Mouse (Mus musculus) heart, adult 2 months (tissue): ENCODE data around the gene Sh2b3. TPM values are rescaled to one million over a fixed set of nuclear protein-coding genes. Genes with fewer than 3 reads are reported as not detected.
A peak's percentile ranks its signal among the peaks of the same experiment; 100 is the strongest.

Experiments
- DNase-seq, 2 experiments: peaks; one replicate each; pipeline ENCODE4 v3.0.0; 2021
- H3K27ac ChIP-seq: fragments of 200-600 bp; 2 replicates; pipeline ENCODE4 v1.8.1; 2022
- H3K27me3 ChIP-seq: fragments of 200-500 bp; 2 replicates; pipeline ENCODE4 v1.6.1; 2012; ENCODE audit warnings: mild to moderate bottlenecking, low read length, inconsistent platforms, mixed read lengths; ENCODE audit not compliant: control insufficient read depth, insufficient read depth
- H3K36me3 ChIP-seq: fragments of 200-500 bp; 2 replicates; pipeline ENCODE4 v1.6.1; 2012; ENCODE audit warnings: low read length, inconsistent platforms; ENCODE audit not compliant: control insufficient read depth, insufficient read depth
- H3K4me1 ChIP-seq: fragments of 200-500 bp; 2 replicates; pipeline ENCODE4 v1.6.1; 2011; ENCODE audit warnings: low read length; ENCODE audit not compliant: control insufficient read depth, insufficient read depth
- H3K4me3 ChIP-seq: fragments of 200-600 bp; 2 replicates; pipeline ENCODE4 v1.8.1; 2022
- H3K79me2 ChIP-seq: fragments of 200-500 bp; replicated peaks from 2 replicates; pipeline ENCODE4 v1.6.1; 2012; ENCODE audit warnings: mild to moderate bottlenecking, inconsistent platforms, low read length, moderate library complexity, mixed read lengths; ENCODE audit not compliant: control insufficient read depth, insufficient read depth
- H3K9ac ChIP-seq: fragments of 200-500 bp; 2 replicates; pipeline ENCODE4 v1.6.1; 2012; ENCODE audit warnings: low read depth, mild to moderate bottlenecking, control low read depth, inconsistent platforms, low read length, mixed read lengths
- CTCF ChIP-seq: fragments of 200-600 bp; IDR thresholded peaks from 2 replicates; pipeline ENCODE4 v1.8.1; 2022; ENCODE audit warnings: antibody characterized with exemption, mild to moderate bottlenecking, moderate library complexity
- EP300 ChIP-seq: fragments of 200-500 bp; IDR thresholded peaks from 2 replicates; pipeline ENCODE4 v1.6.1; 2011; ENCODE audit warnings: low read depth, low read length, control low read depth; ENCODE audit not compliant: insufficient read depth
- POLR2A ChIP-seq: fragments of 200-500 bp; IDR thresholded peaks from 2 replicates; pipeline ENCODE4 v1.6.1; 2011; ENCODE audit warnings: mild to moderate bottlenecking, low read depth, low read length, control low read depth; ENCODE audit not compliant: insufficient read depth
- WGBS: fragments of 180-500 bp; shearing (Covaris S2); methylation state at CpG from one replicate; pipeline ENCODE4 v1.1.7; 2018; 5-methylcytosine and 5-hydroxymethylcytosine counted together
- intact Hi-C: fragments of 180-260 bp; cut with DNase I; formaldehyde crosslinking; loops from one replicate; pipeline ENCODE4 v1.15.1; 2025
- microRNA-seq, 2 experiments: library from miRNA; unstranded; fragments of <30 nt; microRNA quantifications; one replicate each; pipeline ENCODE4 v1.2.0; 2021
- polyA plus RNA-seq: library from polyadenylated mRNA; depleted of rRNA; stranded (reverse); fragments of >200 nt; gene quantifications from 2 replicates; pipeline ENCODE4 v1.2.3, GENCODE M21; 2012; rRNA removed
- total RNA-seq, 2 experiments: library from RNA; stranded (reverse); gene quantifications; 2 replicates each; pipeline ENCODE4 v1.2.3; 2021

Gene Sh2b3
- total and polyA plus RNA-seq, 3 experiments, result 19.3 to 22.5 (median 21.6) TPM

DNA sequence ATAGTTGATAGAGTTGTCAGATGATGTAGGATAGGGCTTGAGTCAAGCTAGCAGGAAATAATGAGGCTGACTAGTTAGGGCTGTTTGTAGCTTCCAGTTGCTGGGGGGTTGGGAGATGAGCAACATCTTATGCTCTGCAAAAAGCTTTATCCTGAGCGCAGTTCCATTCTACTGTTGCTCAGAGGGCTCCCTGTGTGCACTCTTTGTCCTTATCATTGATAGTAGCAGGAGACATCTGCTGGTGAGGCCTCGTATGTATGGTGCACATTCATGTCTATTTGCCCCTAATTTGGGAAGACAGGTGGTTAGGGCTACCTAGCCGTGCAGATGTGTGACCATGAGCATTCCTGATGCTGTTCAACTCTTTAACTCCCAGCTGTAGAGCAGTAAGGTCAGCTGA lies 65.8 kb downstream of the Sh2b3 start:
- H3K79me2 ChIP-seq, result peaks cover 4% of the 10 kb centered on the region
- 89% methylated on average over 3 of the region's 3 CpGs for WGBS
- H3K27ac ChIP-seq, result no peak overlapping the region
- no peaks in the 10 kb centered on the region for H3K27me3 ChIP-seq
- H3K36me3 ChIP-seq, result peaks cover 2% of the 10 kb centered on the region
- no peak overlapping the region for H3K4me3 ChIP-seq
- H3K9ac ChIP-seq, result no peak overlapping the region
- H3K4me1 ChIP-seq, result peaks cover 3% of the 10 kb centered on the region
- no peak for DNase-seq
- no peak for TF ChIP-seq EP300
- TF ChIP-seq CTCF, result no peak
- no peak for TF ChIP-seq POLR2A
- intact Hi-C loops, result no loop called here

DNA sequence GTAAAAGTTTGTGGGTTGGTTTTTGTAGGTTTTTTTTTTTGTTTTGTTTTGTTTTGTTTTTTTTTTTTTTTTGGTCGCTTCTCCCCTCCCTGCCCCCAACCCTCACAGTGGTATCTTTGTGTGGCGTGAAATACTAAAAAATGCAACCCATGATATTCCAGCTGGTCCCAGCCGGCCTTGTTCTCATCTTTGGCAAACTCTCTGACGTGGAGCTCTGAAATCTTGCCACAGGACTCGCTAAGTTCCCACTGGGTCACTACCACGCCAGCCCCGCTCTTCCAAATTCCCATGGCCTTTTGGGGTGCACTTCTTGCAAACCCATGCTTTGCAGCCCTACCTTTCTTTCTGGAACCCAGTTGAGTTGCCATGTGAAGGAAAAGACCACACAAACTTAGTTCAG lies 67.6 kb downstream of the Sh2b3 start:
- Histone ChIP-seq H3K79me2 (peaks cover 4% of the 10 kb centered on the region), H3K4me1 (peaks cover 4% of the 10 kb centered on the region), H3K9ac (no peak overlapping the region), H3K27ac (no peak overlapping the region), H3K27me3 (no peaks in the 10 kb centered on the region), H3K36me3 (peaks cover 2% of the 10 kb centered on the region), H3K4me3 (no peak overlapping the region)
- WGBS, result 71% methylated on average over 7 of the region's 7 CpGs
- no peak for TF ChIP-seq CTCF
- TF ChIP-seq POLR2A, result no peak
- TF ChIP-seq EP300, result no peak
- intact Hi-C loops, result no loop called here
- peak; percentile 42 to 49 for DNase-seq

DNA sequence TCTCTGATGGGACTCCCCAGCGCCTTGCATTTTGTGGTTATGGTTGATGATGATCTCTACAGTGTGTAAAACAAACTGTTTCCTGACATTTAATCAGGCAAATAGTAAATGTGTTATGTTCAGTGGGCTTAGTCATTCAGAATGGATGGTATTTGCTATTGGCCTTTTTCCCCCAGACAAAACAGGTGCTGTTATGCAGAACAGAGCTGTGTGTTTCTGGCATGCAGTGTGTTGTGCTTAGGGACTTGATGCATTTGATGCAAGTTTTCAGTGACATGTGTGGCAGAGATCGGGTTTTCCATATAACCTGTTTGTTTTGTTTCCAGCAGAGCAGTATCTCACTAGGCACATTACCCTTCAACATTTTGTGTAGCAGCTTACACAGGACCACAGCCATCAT lies 69.9 kb downstream of the Sh2b3 start:
- no peak overlapping the region for H3K27ac ChIP-seq
- no peak overlapping the region for H3K4me3 ChIP-seq
- no peak for DNase-seq
- peaks cover 4% of the 10 kb centered on the region for H3K4me1 ChIP-seq
- 94% methylated on average over 2 of the region's 2 CpGs for WGBS
- H3K36me3 ChIP-seq, result peaks cover 4% of the 10 kb centered on the region; the same call in 1 of the 2 replicates
- H3K9ac ChIP-seq, result no peak overlapping the region
- no peak for TF ChIP-seq POLR2A
- TF ChIP-seq CTCF, result no peak
- no peak for TF ChIP-seq EP300
- H3K27me3 ChIP-seq, result no peaks in the 10 kb centered on the region
- peaks cover 4% of the 10 kb centered on the region for H3K79me2 ChIP-seq
- intact Hi-C loops, result no loop called here

DNA sequence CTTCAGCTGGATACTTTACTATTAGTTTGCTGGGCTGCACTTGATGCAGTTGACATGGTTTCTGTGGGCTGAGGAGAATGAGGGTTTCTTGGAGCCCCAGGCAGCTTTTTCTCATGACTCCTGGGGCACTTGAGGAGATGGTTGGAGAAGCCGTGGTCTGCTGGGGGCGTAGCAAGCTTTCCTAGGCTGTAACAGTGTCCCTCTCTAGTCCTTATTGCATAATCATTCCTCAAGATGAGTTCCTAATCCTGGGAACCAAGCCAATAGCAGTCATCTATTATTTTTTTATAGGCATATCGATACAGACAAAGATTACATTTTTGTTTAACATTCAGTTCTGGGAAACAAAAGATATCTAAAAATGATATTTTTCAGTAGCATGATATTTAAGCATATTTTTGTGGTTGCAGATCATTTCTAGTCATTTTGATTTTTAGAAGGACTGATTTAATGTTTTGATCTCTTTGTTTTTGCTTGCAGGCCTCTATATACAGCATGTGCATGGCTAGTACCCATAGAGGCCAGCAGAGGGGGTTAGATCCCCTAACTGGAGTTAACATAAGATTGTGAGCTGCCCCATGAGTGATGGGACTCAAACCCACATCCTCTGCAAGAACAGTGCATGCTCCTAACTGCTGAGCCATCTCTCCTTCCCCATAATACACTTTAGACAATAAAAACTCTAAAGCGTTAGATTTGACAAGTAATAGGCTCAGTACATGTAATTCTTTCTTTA lies 71.2 kb downstream of the Sh2b3 start:
- intact Hi-C loops, result no loop called here

More for the DNA sequence above, 71.2 kb downstream of the Sh2b3 start:
- no peak for TF ChIP-seq POLR2A
- no peak for TF ChIP-seq EP300
- peak; percentile 45 for TF ChIP-seq CTCF
- H3K36me3 ChIP-seq, result peaks cover 4% of the 10 kb centered on the region; the same call in 1 of the 2 replicates
- no peak overlapping the region for H3K27ac ChIP-seq
- no peak overlapping the region for H3K9ac ChIP-seq
- DNase-seq, result no peak
- no peak overlapping the region for H3K4me3 ChIP-seq
- H3K27me3 ChIP-seq, result no peaks in the 10 kb centered on the region
- peaks cover 4% of the 10 kb centered on the region; the same call in 1 of the 2 replicates for H3K79me2 ChIP-seq
- WGBS, result 81% methylated on average over 4 of the region's 4 CpGs
- H3K4me1 ChIP-seq, result peaks cover 4% of the 10 kb centered on the region

Small RNA genes lying within 50 kb of the gene (microRNA-seq; reads per million reads assigned to microRNA genes)
- 1.5 to 3.9 reads per million in 2 experiments for gene Mir7031

Other genes starting within 250 kb of the Sh2b3 start
- gene Aldh2, start 243.8 kb downstream of the Sh2b3 start, total RNA-seq, result 100 to 1,000 TPM; 339 to 371 TPM
- 433 and 501 TPM in 2 replicates for gene Aldh2, start 243.8 kb downstream of the Sh2b3 start, polyA plus RNA-seq
- 10 to 100 TPM; 68.2 to 80.2 TPM for gene Acad12, start 218.7 kb downstream of the Sh2b3 start, total RNA-seq
- gene Acad12, start 218.7 kb downstream of the Sh2b3 start, polyA plus RNA-seq, result 85.7 and 125 TPM in 2 replicates
- 10 to 100 TPM; 24.1 to 24.7 TPM for gene Acad10, start 177.1 kb downstream of the Sh2b3 start, total RNA-seq
- 5.2 and 6.6 TPM in 2 replicates for gene Acad10, start 177.1 kb downstream of the Sh2b3 start, polyA plus RNA-seq
- gene Brap, start 177.1 kb downstream of the Sh2b3 start, total RNA-seq, result 10 to 100 TPM; 27.8 to 29.8 TPM
- gene Brap, start 177.1 kb downstream of the Sh2b3 start, polyA plus RNA-seq, result 16.6 and 23.1 TPM in 2 replicates
- 100 to 1,000 TPM; 155 to 161 TPM for gene Atxn2, start 126.3 kb downstream of the Sh2b3 start, total RNA-seq
- 133 and 139 TPM in 2 replicates for gene Atxn2, start 126.3 kb downstream of the Sh2b3 start, polyA plus RNA-seq
- 1 to 10 TPM; 9.3 TPM for gene Pheta1, start 11.3 kb upstream of the Sh2b3 start, total RNA-seq
- gene Pheta1, start 11.3 kb upstream of the Sh2b3 start, polyA plus RNA-seq, result 12.5 and 12.7 TPM in 2 replicates
- gene Cux2, start 212.5 kb upstream of the Sh2b3 start, total RNA-seq, result 10 to 100 TPM; 18.1 to 18.4 TPM
- 11.4 and 16.7 TPM in 2 replicates for gene Cux2, start 212.5 kb upstream of the Sh2b3 start, polyA plus RNA-seq